Mouse (Mus musculus) MEL-GATA-1-ER (cell line): Measurements from ENCODE around the gene Tbc1d30.

ENCODE experiments used
- DNase-seq: peaks from one replicate; pipeline ENCODE4 v3.0.0-alpha.2; 2012; ENCODE audit warnings: low read depth; ENCODE audit errors: extremely low read depth

The Tbc1d30 gene

GRCm38 (mm10) chr10:121351066-121351581, at the start of gene Tbc1d30:
Gene Tbc1d30, minus strand, starts transcription at chr10:121351278.
- DNase-seq = no peak

GRCm38 (mm10) chr10:121398599-121398998, 47.5 kb upstream of the Tbc1d30 start:
- DNase-seq = no peak

DNA sequence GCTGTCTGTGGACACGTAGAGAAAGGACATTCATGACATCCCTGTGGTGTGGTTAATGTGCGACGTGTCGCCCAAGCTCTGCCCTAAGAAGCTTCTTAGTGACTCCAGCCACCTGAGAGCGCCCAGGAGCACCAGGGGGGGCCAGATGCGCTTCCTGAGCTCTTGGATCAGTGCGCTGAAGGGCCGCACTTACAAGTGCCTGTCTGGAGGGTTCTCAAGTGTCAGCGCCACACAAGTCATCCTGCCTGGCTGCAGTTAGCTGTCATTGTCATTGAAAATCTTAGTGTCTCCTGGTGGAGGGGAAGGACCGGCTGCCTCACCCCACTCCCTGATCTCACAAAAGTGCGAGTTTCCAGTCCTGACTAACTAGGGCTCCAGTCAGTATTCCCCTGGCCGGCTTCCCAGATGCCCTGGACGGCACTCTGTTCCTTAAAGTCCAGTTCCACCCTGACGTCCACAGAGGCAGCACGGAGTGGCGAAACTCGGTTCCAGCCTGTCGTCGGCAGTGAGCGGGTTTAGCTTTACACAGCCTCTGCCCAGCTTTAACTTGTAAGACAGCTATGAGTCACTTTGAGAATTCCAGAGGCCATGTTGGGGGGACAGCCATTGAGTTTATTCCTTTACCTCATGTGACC, 44.6 kb upstream of the Tbc1d30 start:
- DNase-seq = no peak

- DNase-seq = no peak
Observed at GRCm38 (mm10) chr10:121394789-121395325, 43.8 kb upstream of the Tbc1d30 start.

DNA sequence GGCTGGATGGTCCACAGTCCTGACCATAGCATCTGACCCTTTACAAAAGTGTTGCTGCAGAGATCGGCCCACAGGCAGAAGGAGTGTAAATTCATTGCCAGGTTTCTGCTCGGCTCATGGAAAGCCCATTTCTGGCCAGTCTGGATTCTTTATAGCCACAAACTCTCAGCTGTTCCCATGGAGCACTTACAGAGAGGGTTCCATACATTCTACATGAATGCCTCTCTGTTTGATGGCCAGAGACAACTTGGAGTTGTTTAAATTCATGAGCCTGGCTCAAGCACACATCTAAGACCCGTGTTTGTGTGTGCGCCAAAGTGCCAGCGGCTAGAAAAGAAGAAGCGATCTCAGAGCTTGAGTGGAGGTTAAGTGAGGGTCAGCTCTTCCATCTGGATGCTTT, 43.2 kb upstream of the Tbc1d30 start:
- no peak for DNase-seq

- DNase-seq = no peak
Observed at GRCm38 (mm10) chr10:121391901-121392300, 40.8 kb upstream of the Tbc1d30 start.

DNA sequence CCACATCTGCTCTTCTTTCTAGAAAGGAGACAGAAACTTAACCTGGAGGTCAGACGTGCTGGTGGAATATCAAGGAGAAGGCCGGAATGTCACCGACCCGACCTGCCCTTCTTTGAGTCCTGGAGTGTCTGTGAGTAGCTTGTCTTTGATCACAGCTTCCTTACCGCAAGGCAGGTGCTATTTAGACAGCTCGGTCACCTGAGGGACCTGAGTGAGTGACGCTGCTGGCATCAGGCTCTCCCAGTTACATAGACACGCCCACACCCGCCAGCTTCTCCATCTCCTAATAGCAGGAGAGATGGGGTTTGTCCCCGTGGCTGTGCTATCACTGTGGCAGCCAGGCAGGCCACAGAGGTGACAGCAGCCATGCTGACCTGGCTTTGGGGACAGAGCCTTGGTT, 39.5 kb upstream of the Tbc1d30 start:
- no peak for DNase-seq

DNA sequence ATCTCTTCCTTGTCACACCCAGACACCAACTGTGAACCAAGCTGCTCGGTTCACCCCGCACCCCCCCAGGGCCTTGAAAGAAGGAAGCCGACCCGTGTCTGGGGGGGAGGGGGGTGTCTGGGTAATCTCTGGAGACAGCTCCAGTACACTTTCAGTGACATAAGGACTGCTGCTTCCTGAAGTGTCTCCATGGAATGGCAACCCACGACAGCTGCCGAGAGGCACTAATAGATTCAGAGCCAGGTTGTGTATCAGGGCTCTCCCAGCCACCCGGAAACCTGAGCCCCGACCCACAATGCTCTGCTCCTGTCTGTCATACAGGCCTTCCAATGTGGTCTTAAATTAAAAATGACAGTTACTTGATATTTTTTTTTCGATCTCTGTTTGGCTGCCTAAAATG, 35.3 kb upstream of the Tbc1d30 start:
- DNase-seq = no peak

DNA sequence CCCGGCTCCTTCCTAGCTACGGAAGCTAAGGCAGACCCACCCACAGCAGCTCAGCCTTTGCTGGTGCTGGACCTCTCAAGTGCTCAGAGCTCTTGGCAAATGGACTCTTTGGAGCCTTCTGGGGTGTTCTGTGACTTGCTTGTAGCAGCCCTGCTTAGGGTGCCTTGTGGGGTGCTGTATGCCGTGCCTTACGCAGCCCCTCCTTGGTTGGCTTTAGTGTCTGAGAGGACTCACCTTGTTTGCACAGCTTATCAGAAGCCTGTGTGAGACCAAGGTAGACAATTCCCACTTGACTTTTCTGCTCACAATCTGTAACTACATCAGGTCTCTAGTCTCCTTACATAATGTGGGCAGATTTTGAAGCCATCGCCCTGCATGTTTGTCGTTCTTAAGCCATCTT, 34.6 kb upstream of the Tbc1d30 start:
- DNase-seq = no peak

GRCm38 (mm10) chr10:121384710-121385109, 33.6 kb upstream of the Tbc1d30 start:
- DNase-seq = no peak

DNA sequence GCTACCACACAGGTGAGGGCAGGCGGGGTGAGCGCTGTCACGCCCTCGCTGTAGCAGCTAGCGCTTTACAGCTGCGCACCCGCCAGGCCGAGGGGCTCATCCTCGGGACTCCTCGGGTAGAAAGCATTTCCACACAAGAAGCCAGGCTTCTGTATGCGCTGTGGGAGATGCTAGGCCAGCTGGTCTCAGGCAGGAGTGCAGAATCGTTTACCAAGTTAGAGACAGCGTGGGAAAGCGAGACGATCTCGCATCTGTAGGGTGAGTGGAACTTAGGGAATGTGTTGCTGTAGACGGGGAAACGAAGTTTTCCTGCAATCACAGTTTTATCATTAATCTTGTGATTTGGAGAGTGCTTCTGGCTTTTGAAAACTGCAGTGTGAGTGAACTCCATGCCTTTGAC, 30.2 kb upstream of the Tbc1d30 start:
- DNase-seq = no peak

DNA sequence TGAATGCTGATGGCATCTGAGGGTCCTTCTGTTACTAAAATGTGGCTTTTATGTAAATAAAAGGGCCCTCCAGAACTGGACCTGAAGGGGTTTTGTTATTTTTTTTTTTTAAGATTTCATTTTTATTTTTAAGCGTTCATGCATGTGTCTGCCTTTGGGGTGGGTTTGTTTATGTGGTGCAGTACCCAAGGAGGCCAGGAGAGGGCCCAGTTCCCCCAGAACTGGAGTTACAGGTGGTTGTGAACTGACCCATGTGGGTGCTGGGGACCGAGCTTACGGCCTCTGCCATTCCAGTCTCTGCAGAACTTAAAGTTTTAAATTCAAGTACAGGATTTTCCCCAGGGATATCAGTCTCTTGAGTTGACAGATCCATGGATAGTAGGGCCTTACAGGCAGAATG, 28.3 kb upstream of the Tbc1d30 start:
- DNase-seq = no peak

DNA sequence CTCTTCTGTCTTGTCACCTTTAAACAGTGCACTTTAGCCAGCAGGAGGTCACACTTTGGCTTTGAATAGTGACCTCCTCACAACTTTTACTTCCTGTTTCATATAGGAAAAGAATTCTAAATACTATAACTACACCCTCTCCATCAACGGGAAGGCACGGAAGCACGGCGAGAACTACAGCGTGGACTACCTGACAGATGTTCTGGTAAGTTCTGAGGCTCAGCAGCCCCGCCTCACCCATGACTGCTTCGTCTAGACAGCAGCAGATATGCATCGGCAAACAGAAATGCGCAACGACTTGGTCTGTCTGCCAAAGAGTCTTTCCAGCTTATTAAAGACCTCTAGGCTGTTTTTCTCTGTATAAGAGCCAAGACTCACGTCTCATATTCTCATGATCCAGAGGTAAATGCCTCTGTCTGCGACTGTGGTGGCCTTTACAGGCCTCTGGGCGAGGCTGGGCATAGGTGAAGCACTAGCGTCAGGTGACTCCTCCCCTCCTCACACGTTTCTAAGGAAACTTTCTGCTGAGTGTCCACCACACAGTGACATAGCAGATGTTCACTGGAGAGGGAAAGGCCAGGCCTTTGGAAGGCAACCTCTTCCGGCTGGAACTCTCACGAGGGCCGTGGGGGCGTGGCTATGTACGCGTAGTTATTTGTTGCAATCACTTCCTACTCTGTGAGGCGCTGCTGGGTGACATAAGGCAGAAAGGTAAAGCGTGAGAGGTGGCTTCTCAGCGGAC, 25.6 kb upstream of the Tbc1d30 start:
- DNase-seq = no peak

- DNase-seq = no peak
Observed at GRCm38 (mm10) chr10:121375649-121376493, 24.8 kb upstream of the Tbc1d30 start.

- DNase-seq = peak; percentile 85
Observed at GRCm38 (mm10) chr10:121374693-121375620, 23.9 kb upstream of the Tbc1d30 start.

DNA sequence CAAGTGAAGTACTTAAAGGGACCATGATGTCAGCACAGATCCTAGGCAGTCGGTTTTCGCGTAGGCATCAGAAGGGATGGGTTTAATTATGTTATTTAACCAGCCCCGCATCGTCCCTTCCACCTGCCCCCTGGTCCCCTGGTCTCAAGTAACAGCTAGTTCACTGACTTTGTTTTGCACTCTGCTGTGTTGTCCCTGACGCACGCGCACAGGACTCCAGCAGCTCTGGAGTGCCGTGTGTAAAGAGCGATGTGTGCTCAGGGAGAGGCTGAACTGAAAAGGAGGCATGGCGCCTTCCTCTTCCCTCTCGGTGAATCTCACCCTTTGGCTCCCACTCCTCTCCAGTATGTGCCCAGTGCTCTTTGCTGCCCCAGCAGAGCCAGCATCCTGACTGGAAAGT, 22.9 kb upstream of the Tbc1d30 start:
- DNase-seq = no peak

GRCm38 (mm10) chr10:121370777-121371176, 19.7 kb upstream of the Tbc1d30 start:
- no peak for DNase-seq

GRCm38 (mm10) chr10:121368783-121369465, 17.8 kb upstream of the Tbc1d30 start:
- no peak for DNase-seq

GRCm38 (mm10) chr10:121367780-121368179, 16.7 kb upstream of the Tbc1d30 start:
- no peak for DNase-seq

DNA sequence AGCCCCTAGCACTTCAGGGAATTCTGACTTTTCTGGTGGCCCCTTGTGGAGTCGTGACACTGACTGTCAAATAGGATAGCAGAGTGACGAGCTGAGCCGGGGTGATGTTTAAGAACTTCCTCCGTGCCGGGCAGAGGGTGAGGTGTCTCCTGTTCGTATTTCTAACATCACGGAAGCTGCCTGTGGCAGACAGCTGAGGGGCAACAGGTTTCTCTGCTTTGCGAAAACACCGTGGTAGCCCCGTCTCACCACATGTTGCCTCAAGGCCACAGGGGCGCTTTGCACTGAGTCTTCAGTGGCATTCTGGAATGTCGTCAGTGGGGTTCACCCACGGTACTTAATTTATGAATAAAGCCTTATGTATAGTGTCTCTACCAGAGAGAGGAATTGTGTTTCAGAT, 16.2 kb upstream of the Tbc1d30 start:
- DNase-seq = no peak
